Mouse (Mus musculus) frontal cortex, postnatal 36 days (tissue): ENCODE measurements at regions not wholly inside any gene's neighbourhood (a gene's known extent, or its start where the extent isn't known, plus 50 kb on each side); places are given as distances from the start of the nearest gene placed in this dataset.
"Not testable (repeated sequence)": the region's sequence is repeated elsewhere in the genome, so short reads cannot be mapped to it uniquely, and the experiment has no call there.

Experiments used
- DNase-seq, 2 experiments: peaks; one replicate each; pipeline ENCODE4 v3.0.0; 2022; ENCODE audit warnings: low spot score in 2 of 2

DNA sequence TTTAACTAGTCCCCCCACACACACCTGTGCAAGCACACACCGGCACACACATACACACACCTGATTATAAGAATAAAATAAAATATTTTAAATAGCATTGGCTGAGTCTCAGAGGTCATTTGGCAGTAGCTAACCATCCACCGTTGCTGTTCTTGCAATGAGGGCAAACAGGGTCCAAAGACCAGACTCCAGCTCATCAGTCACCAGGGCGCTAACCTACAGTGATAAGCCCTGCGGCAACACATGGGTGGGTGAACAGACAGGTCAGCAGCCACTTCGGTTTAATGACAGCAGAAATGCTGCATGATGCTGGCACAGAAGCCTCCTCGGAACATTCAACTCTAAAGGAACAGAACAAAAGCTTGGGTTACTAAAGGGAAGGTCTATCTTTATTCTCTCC lies 54.9 kb downstream of the Tas2r134 start:
- no peak for DNase-seq

DNA sequence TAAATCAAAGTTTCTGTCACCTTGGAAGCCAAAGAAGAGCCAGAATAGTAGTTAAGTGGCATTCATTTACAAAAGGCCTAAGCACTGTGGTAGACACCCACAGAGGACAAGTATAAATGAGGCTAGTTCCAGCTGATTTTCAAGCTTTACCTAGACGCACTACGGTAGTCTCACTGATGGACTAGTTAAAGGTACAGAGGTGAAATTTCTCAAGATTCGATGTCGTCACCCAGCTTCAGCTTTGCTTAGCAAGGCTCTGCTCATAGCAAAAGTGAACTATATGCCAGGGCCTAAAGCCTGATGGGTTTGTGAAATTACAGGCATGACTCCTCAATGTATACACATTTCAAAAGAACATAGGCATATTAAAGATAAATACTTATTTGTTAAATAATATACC lies 55.4 kb downstream of the Tas2r134 start:
- DNase-seq, result no peak

DNA sequence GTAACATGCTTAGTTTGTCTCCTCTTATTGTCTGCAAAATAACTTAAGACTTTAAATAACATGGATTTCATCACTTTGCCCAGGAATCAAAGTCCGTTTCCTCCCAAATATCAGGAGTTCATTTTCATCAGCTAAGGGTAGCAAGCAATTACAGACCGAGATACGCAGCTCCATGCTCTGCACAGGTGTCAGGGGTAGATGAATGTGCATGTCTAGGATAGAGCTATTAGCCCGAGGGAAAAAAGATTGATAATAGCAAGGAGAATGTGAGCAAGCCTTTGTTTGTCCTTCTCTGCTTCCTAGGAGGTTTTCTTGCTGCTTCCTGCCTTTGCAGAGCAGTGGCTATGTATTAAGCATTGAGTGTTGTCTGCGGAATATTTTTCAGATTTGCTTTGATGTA lies 77.8 kb downstream of the Tas2r134 start:
- no peak for DNase-seq

DNA sequence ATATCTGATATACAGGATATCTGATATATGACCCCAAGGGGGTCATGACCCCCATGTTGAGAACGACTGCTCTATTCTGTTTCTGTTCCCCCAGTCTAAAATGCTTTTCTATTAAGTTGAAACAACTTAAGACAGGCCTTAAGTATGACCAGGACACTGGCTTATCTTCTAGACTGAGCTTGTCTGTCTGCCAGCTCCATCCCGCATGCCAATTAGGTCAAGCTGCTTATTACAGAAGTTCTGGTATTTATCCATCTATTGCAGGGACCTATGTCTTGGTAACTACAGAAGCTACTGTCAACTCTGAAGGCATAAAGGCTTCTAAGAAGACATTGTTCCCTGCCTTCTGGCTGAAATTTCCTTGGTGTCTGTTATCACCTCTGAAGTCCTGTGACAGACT lies 81.4 kb downstream of the Tas2r134 start:
- DNase-seq, result no peak

DNA sequence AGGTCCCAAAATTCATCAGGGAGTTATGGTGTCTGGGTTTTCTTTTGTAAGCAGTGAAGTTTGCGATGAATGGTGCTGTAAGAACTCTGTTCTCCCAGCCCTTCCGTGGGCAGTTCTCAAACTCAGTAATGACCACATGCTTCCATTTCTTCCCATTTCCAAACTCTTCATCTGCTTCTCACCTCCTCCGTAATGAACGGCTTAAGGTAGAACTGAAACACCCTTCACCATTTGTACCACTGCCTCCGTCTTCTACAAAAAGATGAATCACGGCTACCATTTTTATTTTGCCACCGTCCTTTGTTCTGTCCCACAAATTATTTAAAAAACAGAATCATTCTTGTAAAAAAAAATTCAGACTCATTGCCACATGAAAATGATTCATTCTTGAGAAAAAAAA lies 85.3 kb downstream of the Tas2r134 start:
- peak in 1 of 2 experiments; percentile 18 for DNase-seq

DNA sequence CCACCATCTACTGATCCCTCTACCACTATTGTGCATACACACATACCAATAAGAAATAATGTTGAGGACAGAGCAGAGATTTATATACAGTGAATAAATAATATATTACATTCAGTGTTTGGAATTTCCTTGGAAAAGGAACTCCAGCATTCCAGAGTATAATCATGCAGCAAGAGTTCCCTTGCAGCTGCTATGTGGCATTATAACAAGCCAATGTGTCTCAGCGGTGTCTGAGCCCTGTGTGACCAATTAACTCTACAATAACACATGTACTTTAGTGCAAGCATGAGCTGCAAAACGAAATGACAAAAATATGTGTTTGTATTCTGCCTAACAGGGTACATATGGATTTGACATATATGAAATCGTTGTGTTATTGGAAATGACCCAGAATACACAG lies 103.5 kb downstream of the Tas2r134 start:
- no peak for DNase-seq

DNA sequence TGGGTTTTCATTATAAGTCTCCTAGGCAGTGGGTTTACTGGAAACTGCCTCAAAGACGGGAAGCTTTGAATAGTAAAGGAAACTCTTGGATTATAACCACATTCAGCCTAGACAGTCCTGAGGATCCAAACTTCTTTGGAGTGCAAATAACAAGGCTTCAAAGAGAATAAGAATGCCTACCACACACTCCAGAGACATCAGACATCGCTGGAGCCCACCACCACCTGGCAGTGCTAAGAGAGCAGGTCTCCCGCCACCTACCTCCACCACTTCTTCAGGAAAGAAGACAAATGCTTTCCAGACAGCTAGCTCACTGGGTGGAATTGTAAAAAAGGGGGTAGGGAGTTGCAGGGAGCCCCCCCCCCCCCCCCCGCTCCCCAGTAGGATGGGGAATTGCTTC lies 104.4 kb downstream of the Tas2r134 start:
- no peak for DNase-seq

DNA sequence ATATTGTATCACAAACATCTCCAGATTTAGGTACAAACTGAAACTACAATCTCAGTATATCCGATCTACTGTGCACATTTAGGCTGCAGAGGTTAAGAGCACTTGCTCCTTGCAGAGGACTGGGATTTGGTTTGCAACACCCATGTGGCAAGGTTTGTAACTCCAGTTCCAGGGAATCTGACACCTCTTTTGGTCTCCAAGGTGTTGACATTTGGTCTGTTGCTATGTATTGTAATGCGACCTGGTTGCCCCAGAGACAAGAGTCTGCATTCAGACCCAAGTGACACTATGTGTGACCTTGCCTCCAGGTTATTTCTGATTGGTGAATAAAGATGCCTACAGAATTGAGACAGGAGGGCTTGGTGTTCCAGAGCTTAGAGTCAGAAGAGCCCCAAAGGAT lies 105.0 kb downstream of the Tas2r134 start:
- DNase-seq, result no peak

DNA sequence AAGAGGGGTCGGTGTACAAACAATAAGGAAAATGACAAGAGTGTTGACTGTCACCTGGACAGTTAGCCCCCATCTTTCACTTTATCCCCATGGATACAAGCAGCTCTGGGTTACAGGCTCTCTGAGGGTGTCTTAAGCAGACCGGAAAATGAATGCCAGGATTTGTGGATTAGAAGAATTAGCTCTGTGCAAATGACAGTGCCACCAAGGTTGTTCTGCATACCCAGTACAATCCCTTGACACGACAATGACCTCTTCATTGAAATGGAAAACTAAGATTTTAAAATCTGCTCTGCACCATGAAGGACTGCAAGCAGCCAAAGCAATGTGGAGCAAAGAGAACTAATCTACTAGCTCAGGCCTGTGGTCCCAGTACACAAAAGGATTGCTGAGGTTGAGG lies 105.9 kb downstream of the Tas2r134 start:
- DNase-seq, result no peak

DNA sequence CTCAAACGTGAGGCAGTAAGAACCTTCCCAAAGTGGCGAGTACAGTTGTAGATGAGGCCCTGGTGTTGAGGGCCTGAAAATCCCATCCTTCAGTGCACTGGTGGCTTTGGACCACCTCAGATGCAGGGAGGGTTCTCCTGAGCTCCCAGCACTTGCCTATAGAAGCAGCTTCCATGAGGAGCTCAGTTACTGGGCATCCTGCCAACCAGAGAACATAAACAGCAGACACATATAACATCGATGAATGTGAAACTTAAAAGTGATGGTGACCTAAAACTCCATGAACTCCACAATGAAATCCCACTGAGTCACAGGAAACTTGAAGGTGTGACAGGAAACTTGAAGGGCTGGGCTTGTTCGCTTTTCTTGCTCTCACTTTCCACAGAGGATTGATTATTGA lies 109.1 kb downstream of the Tas2r134 start:
- DNase-seq, result no peak

DNA sequence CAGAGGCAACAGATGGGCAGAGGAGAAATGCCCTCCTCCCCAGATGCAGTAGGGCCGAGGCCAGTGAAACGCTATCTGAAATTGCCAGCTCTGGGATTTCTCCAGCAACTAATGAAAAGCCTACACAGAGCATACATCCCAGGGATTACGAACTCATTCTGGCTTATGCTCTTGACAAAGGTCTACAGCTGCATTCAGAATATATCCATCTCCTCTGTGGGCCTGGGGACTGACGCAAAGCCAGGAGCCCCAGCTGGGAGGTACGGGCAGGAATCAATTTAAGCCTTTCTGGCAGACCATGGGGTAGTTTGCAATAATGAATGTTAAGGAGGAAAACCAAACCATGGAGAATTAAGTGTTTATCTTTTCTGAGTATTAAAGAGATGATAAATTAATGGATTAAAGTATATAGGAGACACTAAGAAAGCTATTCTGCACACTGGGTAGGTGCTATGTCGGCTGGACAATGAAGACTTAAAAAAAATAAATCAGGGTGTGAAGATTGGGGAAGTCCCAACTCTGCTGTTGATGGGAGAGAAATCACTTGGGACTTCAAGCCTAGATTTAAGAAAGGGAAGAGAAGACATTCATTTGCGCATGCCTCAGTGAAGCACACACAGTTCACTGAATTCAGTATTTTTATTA lies 120.5 kb downstream of the Tas2r134 start:
- no peak for DNase-seq

DNA sequence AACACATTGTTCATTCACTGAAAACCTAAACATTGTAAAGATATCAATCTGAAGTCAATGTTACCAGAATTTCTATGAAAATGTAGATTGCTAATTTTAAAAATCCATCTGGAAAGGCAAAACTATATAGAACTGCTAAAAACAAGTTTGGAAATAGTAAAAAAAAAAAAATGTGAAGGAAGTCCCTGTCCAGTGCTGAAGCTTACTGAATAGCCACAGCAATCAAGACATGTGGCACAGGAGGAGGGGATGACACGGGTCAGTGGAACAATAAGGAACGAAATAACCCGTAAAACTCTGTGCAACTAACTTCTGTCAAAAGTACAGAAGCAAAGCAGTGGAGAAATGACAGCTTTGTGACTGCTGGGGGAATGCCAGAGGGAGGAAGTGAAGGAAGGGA lies 121.9 kb downstream of the Tas2r134 start:
- DNase-seq, result no peak

DNA sequence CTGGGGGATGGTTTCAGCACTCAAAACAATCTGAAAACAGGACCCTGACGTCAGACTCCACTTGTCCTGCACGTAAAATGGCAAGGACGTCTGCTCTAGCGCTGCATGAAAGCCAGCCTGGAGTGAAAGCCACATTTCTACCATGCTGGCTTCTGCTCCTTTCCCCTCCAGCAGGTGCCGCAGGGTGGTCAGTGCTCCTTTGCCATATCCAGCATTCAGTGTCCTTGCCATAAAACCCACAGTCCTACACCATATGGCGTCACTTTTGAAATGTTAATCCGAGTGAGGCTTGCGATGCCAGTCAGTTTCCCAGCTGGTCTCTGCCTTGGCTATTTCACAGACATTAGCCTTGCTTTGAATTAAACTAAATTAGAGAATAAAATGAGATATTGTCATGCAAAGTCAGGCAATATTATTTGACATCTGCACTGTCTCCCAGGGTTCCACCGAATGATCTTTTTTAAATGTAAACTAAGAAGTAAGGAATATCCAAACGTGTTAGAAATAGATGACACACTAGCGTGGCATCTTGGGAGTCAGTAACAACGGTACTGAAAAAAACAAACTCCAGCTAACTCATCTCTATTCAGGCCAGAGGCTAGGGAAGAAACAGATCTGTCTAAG lies 125.7 kb downstream of the Tas2r134 start:
- no peak for DNase-seq

DNA sequence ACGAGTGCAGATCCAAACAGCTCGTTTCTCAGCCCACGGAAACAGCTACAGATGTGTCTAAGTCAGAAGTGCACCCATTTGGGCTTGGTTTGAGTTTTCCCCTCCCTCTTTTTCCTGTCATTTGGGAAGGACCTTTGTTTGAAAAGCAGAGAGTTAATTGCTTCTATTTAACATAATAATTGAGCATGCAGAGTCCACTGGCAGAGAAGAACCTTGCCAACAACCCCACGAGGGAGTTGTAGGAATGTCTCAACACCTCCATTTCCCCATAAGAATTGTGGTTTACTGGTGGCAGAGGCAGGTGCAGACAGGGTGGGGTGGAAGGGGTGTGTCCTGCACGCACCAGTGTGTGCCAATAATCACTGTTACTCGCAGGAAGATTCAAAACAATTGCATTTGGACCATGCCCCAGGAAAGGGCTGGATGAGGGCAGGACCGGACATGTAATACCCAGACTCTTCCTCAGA lies 126.3 kb downstream of the Tas2r134 start:
- DNase-seq, result no peak

DNA sequence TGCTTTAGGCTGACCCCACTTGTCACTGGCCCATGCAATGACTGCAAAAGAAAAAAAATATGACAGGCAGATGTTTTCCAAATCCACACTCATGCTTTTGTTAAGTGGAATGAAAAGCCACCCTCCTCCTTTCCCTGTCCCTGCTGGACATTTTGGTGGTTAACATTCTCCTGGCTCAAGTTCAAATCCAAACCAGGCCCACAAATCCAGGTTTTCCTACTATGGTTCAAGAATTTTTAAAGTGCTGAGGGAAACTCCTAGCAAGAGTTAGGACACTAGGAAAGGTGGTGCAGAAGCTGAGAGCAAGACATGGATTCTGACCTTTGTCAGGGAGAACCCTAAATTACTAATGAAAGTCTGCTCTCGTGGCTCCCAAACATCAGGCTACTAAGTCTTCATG lies 130.1 kb downstream of the Tas2r134 start:
- DNase-seq, result no peak

DNA sequence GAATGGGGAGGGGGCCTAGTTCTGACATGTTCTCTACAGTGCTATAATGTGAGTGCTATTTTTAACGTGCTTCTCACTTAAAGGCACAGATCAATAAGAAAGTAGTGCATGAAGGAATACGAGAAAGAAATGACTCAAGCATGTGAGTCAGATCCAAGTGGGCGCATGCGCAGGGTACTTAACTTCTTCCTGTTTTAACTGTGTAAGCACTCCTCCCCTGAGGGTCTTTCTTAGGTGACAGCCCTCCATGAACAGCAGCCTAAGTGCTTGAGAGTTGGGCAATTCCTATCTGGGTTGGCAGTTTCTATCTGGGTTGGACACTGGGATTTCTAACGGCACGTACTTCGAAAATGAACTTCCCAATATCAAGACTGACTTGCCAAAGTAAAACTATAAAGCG lies 130.8 kb downstream of the Tas2r134 start:
- DNase-seq, result no peak

DNA sequence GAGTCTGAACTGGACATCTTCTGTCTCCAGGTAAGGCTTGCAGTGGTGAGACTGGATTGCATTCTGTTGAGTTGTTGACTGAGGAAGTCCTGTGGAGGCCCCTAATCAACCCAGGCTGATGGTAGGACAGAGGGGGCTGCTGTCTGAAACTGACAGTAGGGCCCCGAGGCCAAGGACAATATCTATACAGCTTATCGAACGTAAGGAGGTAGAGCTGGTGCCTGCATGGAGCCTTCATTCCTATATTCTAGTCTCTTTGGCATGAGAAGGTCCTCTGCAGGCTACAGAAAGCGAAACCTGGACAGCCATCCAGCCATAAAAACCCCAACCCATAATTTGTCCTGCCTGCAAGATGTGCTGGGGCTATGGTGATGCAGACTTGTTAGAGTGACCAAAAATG lies 135.6 kb downstream of the Tas2r134 start:
- no peak for DNase-seq

DNA sequence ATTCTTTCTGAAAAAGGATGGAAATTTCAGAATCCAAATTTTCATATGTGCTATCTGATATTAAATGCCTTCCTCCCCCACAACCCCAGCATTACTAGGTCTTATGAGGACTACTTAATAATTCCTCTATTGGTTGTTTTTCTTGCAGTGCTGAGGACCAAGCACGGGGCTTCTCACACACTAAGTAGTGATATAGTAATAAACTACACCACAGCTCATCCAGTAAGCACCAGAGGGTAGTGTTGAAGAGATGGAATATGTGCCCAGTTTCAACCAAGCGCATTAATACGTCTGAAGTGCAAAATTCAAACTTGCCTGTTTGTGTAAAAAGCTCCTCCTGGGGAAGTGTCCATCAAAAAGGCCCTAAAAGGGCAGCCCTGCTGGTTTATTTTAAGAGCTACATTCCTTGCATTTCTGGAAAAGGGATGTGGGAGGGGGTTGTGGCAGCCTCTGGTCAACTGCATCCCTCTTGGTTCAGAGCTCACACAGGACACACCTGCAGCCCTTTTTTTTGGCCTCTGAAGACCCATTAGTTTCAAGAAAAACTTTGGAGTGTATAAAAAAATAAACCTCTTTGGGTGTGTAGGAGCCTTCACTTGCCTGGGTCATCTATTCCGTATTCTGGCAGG lies 140.3 kb downstream of the Tas2r134 start:
- no peak for DNase-seq

DNA sequence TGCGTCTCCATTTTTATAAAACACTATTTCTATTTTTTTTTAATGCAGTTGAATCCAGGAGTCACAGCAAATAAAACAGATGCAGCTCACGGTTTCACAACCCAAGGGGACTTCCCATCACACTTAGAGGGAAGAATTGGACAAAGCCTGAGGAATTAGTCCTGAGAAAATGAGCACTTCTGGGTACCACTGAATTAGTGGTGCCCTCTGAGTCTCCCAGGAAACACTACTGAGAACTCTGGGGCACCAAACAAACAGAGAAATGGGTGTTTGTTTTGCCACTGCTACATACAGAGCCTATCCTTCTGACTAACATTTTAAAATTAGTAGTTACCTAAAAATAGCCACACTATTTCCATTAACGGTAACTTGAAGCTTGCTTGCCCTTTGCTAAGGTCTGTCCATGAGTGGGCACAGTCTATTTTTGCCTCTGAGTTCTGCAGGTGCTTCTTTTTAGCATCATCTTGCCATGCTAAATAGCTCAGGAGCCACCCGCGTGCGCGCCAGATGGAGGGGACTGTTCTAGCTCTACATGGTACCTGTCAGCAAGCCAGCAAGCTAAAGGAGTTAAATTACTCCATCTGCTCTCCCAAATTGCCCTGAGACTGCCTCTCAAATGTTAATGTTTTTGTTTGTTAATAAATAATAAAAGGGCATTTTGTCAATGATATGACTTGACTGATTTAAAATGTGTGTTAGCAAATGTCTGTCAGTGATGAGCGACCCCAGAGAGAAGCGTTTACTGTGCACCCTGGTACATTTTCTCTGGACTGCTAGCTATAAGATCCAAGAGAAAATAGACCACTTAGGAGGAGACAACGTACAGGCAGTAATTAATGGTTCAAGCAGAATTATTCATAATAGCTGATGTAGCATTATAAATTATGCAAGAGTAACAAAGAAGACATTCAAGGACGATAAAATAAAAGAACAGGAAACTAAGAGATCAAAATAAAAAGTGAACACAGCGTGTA lies 141.3 kb downstream of the Tas2r134 start:
- peak; percentile 37 to 70 for DNase-seq

DNA sequence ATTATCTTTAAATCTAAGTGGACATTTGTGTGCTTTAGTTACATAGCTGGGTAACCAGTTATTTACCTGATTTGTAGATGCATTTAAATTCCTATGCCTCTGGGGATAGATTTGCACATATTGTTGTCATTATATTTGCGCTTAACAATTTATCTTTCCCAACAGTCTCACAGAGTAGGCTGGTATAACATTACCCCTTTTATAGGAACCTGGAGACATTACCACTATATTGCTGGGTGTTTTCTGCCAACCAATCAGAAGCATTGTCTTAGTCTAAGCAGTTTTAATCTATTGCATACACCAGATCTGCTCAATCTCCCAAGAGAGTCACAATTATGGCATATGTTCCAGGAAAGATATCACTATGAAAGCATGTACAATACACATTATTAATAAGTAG lies 149.8 kb downstream of the Rbm43 start:
- DNase-seq, result no peak

DNA sequence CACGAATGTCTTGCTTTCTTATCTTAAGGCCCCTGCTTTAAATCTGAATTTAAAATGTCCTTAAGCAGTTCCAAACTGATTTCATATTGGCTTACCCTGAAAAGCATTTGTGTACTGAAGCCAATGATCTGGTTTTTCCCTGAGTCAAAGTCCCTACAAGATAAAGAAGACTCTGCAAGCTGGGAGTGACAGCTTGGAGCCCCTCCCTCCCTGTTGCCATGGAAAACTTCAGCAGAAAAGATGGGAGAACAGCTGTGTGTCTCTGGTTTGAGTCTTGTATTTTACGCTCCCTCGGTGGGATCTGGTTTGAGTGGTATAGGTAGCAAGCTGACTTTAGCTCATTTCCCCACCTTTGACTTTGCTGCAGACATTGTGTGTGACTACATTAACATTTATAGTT lies 146.1 kb downstream of the Rbm43 start:
- DNase-seq, result peak in 1 of 2 experiments; percentile 3

DNA sequence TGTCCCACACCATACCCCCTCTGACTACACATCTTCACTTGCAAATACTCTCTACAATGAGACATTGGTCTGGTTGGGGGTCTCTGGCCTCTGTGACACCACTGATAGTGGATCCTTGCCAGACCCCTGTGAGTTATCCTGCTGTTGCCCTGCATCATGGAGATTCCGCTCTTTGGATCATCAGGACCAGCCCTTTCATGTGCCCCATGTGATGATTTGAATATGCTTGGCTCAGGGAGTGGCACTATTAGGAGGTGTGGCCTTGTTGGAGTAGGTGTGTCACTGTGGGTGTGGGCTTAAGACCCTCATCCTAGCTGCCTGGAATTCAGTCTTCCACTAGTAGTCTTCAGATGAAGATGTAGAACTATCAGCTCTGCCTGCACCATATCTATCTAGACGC lies 141.7 kb downstream of the Rbm43 start:
- DNase-seq, result not testable (repeated sequence)
